Mouse (Mus musculus) hindbrain, embryonic 11.5 days (tissue): ENCODE data around the gene Pik3r1. TPM values are rescaled to one million over a fixed set of nuclear protein-coding genes. Genes with fewer than 3 reads are reported as not detected.

ENCODE experiments used
- ATAC-seq: fragments of 200-750 bp; cut with Nextera tagmentation; 2 replicates; pipeline ENCODE4 v1.8.0; 2017; ENCODE audit warnings: mild to moderate bottlenecking, moderate TSS enrichment, moderate library complexity; ENCODE audit not compliant: low FRiP score
- DNase-seq: peaks from one replicate; pipeline ENCODE4 v3.0.0-alpha.2; 2015; ENCODE audit warnings: low spot score
- H3K27ac ChIP-seq: fragments of 300-500 bp; sonication (generic); 2 replicates; pipeline ENCODE4 v1.5.1; 2014; ENCODE audit warnings: mild to moderate bottlenecking, low read depth, low read length
- H3K27me3 ChIP-seq: fragments of 300-500 bp; sonication (generic); 2 replicates; pipeline ENCODE4 v1.6.1; 2014; ENCODE audit warnings: mild to moderate bottlenecking, low read length, moderate library complexity, mixed read lengths; ENCODE audit not compliant: control insufficient read depth, insufficient read depth
- H3K36me3 ChIP-seq: fragments of 300-500 bp; sonication (generic); 2 replicates; pipeline ENCODE4 v1.6.1; 2014; ENCODE audit warnings: mild to moderate bottlenecking, low read length, moderate library complexity, mixed read lengths; ENCODE audit not compliant: control insufficient read depth, insufficient read depth
- H3K4me1 ChIP-seq: fragments of 300-500 bp; sonication (generic); replicated peaks from 2 replicates; pipeline ENCODE4 v1.6.1; 2014; ENCODE audit warnings: low read length, mixed read lengths; ENCODE audit not compliant: control insufficient read depth, insufficient read depth
- H3K4me2 ChIP-seq: fragments of 300-500 bp; sonication (generic); replicated peaks from 2 replicates; pipeline ENCODE4 v1.6.1; 2014; ENCODE audit warnings: mild to moderate bottlenecking, low read depth, low read length
- H3K4me3 ChIP-seq: fragments of 300-500 bp; sonication (generic); 2 replicates; pipeline ENCODE4 v1.5.1; 2014; ENCODE audit warnings: low read depth, low read length
- H3K9ac ChIP-seq: fragments of 300-500 bp; sonication (generic); 2 replicates; pipeline ENCODE4 v1.6.1; 2014; ENCODE audit warnings: low read depth, low read length
- H3K9me3 ChIP-seq: fragments of 300-500 bp; sonication (generic); 2 replicates; pipeline ENCODE4 v1.6.1; 2016; ENCODE audit warnings: low read length; ENCODE audit not compliant: control insufficient read depth
- WGBS: fragments of 180-500 bp; shearing (Covaris S2); extraction: QIAGEN DNeasy Blood & Tissue Kit; methylation state at CpG from one replicate; pipeline ENCODE4 v1.1.7; 2014; 5-methylcytosine and 5-hydroxymethylcytosine counted together
- polyA plus RNA-seq: library from polyadenylated mRNA; unstranded; fragments of >200 nt; fragmentation: Nextera tagmentation; extraction: Ambion mirVana; gene quantifications from 2 replicates; pipeline ENCODE4 v1.2.1, GENCODE M21; 2014

The Pik3r1 gene
- polyA plus RNA-seq, 1 experiment from 2014 or later: 29.8 TPM

DNA sequence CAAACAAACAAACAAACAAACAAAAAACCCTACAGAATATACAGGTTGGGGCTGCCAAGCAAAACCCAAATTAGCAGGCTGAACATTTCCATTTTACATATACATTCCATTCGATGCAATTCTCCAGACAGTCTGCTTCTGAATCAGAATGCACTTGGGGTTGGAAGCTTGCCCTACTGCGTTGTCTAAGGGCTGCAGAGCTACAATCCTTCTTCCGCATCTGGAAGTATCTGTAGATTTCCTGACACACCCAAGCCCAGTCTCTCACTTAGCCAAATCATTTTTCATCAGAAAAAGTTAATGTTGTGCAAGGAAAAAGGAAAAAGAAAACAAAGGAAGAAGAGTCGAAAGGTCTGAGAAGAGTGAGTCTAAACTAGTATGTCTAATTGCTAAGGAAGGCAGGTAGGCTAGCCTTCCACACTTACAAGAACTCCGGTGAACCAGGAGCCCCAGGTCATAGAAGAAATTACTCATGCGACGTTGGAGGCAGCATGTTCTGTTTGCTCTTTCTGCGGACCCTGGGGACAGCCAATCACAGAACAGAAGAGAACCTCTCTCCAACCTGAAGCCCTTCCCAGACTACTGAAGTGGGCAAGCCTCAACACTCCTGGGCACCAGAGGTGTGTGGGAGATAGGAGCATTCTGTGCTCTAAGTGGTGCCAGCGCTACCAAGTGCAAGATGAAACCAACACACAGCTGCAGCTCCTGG is 55.1 kb downstream of the Pik3r1 start:
- Histone ChIP-seq H3K36me3 (no peaks in the 10 kb centered on the region), H3K9ac (no peak overlapping the region), H3K27me3 (no peaks in the 10 kb centered on the region), H3K27ac (no peak overlapping the region), H3K4me2 (no peak overlapping the region), H3K4me3 (no peak overlapping the region), H3K9me3 (no peaks in the 10 kb centered on the region), H3K4me1 (no peaks in the 10 kb centered on the region)
- 86% methylated on average over 9 of the region's 9 CpGs for WGBS
- ATAC-seq: no peak
- DNase-seq: no peak

DNA sequence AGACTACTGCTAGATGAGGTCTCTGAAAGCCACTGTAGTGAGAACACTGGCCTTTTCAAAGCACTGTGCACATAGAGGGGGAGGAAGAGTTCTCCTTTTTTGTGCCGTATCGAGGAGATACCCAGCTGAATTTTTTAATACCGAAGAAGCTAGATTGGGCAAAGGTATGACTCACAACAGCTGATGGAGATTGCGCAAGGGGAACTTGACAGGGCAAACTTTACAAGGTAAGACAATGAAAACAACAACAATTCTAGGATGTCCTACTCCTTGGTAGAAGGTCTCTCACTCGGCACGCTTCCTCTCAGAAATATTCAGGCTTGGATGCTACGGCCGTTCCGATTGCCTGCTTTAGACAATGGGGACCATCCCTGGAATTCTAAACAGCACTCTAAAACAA is 55.9 kb downstream of the Pik3r1 start:
- no peak overlapping the region for H3K9ac ChIP-seq

DNA sequence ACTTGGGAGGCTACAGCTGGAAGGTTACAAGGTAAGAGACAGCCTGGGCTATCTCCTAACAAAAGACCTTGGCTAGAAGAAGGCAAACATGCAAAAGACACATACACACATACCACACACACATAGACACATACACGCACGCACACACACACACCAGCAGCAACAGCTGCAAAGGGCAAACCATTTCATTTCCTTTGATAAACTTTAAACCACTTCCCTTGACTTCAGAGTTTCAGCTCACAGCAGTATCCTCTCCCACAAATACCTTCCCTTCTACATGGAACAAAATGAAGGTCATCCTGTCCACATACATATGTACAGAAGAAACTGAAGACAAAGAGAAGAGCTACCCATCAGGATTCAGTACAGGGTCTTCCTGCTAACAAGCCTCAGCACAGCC is 56.7 kb downstream of the Pik3r1 start:
- Histone ChIP-seq H3K36me3 (no peaks in the 10 kb centered on the region), H3K27ac (no peak overlapping the region), H3K4me2 (no peak overlapping the region), H3K9ac (no peak overlapping the region), H3K9me3 (no peaks in the 10 kb centered on the region), H3K27me3 (no peaks in the 10 kb centered on the region), H3K4me1 (no peaks in the 10 kb centered on the region), H3K4me3 (no peak overlapping the region)
- ATAC-seq (no peak), DNase-seq (no peak)
- 95% methylated on average over 2 of the region's 2 CpGs for WGBS

More for the DNA sequence above, 55.9 kb downstream of the Pik3r1 start:
- Histone ChIP-seq H3K4me2 (no peak overlapping the region), H3K36me3 (no peaks in the 10 kb centered on the region), H3K27ac (no peak overlapping the region), H3K4me3 (no peak overlapping the region), H3K4me1 (no peaks in the 10 kb centered on the region), H3K9me3 (no peaks in the 10 kb centered on the region), H3K27me3 (no peaks in the 10 kb centered on the region)
- WGBS: 91% methylated on average over 9 of the region's 9 CpGs
- DNase-seq (no peak), ATAC-seq (no peak)

DNA sequence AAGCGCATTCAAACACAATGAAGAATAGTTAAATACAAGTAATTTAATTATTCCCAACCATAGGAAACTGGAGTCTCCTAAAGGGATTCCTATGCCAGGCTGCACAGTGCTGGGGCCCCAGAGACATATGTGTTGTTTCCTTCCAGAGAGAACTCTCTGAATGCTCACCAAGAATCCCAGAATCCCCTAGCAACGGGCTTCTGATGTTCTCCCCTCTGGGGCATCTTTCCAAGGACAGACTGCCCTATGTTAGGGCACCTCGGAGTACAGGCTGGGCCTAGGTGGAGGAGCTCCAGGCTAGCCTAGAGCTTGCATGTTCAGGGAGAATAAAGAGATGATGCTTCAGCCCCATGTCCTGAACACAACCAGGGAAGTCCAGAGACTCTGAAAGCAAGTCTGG is 58.2 kb downstream of the Pik3r1 start:
- 81% methylated on average over 3 of the region's 3 CpGs for WGBS
- no peaks in the 10 kb centered on the region for H3K9me3 ChIP-seq
- DNase-seq: no peak

DNA sequence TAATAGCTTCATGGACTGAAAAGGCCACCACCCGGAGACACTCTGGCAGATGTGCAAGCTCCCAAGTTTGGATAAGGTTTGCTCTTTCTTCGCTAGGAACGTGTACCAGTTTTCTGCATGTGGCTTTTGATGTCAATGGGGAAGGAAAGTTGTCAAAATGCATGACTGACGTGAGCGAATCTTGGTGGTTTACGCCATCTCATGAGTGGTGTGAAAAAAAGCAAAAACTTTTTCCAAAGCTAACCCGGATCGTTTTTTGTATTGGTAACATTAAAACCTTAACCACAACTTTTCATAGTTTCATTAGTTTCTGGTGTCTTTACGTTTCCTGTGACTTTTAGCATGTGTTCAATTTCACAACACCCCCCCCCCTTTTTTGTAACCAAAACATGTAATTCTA is 60.8 kb downstream of the Pik3r1 start:
- H3K4me1 ChIP-seq: no peaks in the 10 kb centered on the region
- H3K4me2 ChIP-seq: no peak overlapping the region
- DNase-seq: no peak
- 93% methylated on average over 9 of the region's 9 CpGs for WGBS
- no peak overlapping the region for H3K4me3 ChIP-seq
- no peak overlapping the region for H3K9ac ChIP-seq
- no peak for ATAC-seq
- H3K27me3 ChIP-seq: no peaks in the 10 kb centered on the region
- H3K36me3 ChIP-seq: no peaks in the 10 kb centered on the region
- H3K27ac ChIP-seq: no peak overlapping the region
- H3K9me3 ChIP-seq: no peaks in the 10 kb centered on the region

More for the DNA sequence above, 58.2 kb downstream of the Pik3r1 start:
- H3K36me3 ChIP-seq: no peaks in the 10 kb centered on the region
- no peak overlapping the region for H3K4me3 ChIP-seq
- no peak overlapping the region for H3K27ac ChIP-seq
- no peak overlapping the region for H3K9ac ChIP-seq
- ATAC-seq: no peak
- no peaks in the 10 kb centered on the region for H3K4me1 ChIP-seq
- H3K27me3 ChIP-seq: no peaks in the 10 kb centered on the region
- H3K4me2 ChIP-seq: no peak overlapping the region

DNA sequence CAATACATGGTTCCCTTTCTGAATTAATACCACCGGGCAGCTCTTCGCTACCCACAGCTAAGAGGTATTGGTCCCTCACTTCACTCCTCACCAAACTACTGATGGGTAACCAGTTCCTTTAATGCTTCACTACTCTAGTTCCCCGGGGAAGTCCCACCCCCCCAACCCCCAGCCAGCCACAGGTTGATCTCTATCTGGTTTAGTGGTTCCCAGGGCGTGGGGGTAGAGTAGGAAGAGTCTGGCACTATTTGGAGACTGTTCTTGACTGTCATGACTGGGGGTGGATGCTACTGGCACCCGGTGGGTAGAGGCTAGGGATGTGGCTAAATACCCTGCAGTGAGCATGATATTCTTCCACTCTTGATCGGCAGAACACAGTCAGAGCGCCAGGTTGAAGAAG is 61.6 kb downstream of the Pik3r1 start:
- 88% methylated on average over 7 of the region's 7 CpGs for WGBS
- DNase-seq (no peak), ATAC-seq (no peak)

DNA sequence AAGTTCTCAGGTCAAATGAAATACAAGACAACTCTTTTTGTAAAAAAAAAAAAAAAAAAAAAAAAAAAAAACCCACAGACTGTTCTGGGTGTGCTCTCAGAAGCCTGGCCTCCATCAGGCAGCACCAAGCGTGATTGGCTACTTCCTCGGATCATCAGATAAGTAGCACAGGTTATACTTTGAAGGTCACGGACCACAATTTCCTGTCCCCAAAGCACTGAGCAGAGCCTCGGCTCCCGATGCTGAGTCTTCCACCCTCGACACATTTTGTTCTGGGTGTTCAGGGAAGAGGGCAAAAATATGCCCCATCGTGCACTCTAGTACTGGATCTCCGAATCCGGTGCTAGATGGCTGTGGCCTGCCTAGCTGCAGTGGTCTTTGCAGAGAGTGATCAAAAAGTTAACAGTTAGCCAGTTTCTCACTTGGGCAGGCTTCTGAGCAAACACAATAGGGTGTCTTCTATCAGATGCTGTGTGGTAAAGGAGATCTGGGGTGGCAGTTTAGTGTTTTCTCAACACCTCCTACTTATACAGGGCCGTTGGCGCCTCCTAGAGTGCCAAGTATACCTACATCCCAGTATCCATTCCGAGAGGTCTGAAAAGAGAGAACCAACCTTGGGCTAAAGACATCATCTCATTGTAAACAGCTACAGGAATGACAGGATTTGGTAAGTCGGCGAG is 65.8 kb downstream of the Pik3r1 start:
- ATAC-seq: no peak
- DNase-seq: no peak
- Histone ChIP-seq H3K4me2 (no peak overlapping the region), H3K27ac (no peak overlapping the region), H3K36me3 (no peaks in the 10 kb centered on the region), H3K27me3 (no peaks in the 10 kb centered on the region), H3K4me1 (no peaks in the 10 kb centered on the region), H3K4me3 (no peak overlapping the region), H3K9me3 (no peaks in the 10 kb centered on the region), H3K9ac (no peak overlapping the region)
- WGBS: 89% methylated on average over 14 of the region's 14 CpGs

More for the DNA sequence above, 61.6 kb downstream of the Pik3r1 start:
- Histone ChIP-seq H3K4me3 (no peak overlapping the region), H3K36me3 (no peaks in the 10 kb centered on the region), H3K9me3 (no peaks in the 10 kb centered on the region), H3K9ac (no peak overlapping the region), H3K4me1 (no peaks in the 10 kb centered on the region), H3K4me2 (no peak overlapping the region), H3K27ac (no peak overlapping the region), H3K27me3 (no peaks in the 10 kb centered on the region)

DNA sequence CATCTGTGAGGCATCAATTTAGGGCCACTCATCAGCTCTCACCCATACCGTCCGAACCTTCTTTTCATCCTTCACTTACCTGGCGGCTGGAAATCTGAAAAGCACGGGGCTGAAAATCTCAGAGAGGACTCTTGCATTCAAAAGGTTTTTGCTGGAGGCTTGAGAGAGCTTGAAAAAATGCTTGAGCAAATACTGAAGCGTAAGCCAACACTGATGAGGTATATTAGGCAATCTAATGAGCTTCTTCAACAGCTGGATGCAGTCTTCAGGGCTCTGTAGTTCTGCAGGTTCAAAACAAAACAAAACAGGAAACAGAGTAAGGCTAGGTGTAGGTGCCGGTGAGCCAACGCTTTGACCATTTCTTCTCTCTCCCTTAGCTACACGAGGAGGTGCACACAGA is 66.4 kb downstream of the Pik3r1 start:
- Histone ChIP-seq H3K4me1 (no peaks in the 10 kb centered on the region), H3K4me3 (no peak overlapping the region), H3K9me3 (no peaks in the 10 kb centered on the region), H3K27ac (no peak overlapping the region), H3K36me3 (no peaks in the 10 kb centered on the region), H3K4me2 (no peak overlapping the region), H3K27me3 (no peaks in the 10 kb centered on the region), H3K9ac (no peak overlapping the region)
- no peak for ATAC-seq
- 95% methylated on average over 8 of the region's 8 CpGs for WGBS
- no peak for DNase-seq

DNA sequence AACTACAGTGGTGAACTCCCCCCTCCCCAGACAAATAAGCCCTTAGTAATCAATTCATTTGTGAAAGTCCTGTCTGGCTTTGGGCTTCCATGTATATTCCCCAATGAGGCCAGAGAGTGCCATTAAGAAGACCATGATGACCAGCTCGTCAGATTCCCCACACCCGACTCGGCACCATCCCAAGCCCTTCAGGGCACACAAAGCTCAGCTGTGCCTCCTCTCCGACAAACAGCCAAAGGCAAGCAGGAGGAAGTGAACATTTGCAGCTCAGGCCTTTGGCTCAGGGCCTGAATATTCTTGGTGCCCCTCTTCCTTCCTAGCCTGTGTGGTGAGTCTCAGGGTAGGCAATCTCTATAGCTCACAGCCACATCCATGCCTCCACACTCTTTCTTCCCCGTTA is 68.3 kb downstream of the Pik3r1 start:
- 80% methylated on average over 5 of the region's 5 CpGs for WGBS
- Histone ChIP-seq H3K4me2 (no peak overlapping the region), H3K27me3 (no peaks in the 10 kb centered on the region), H3K27ac (no peak overlapping the region), H3K36me3 (no peaks in the 10 kb centered on the region), H3K4me1 (no peaks in the 10 kb centered on the region), H3K9ac (no peak overlapping the region), H3K9me3 (no peaks in the 10 kb centered on the region), H3K4me3 (no peak overlapping the region)
- ATAC-seq (no peak), DNase-seq (no peak)
